Mouse (Mus musculus): ENCODE measurements around the gene Tns1. TPM values are rescaled to one million over a fixed set of nuclear protein-coding genes. Genes with fewer than 3 reads are reported as not detected.

The Tns1 gene
- total and polyA plus RNA-seq, 3 experiments = 0.11 TPM; not detected in 2

DNA sequence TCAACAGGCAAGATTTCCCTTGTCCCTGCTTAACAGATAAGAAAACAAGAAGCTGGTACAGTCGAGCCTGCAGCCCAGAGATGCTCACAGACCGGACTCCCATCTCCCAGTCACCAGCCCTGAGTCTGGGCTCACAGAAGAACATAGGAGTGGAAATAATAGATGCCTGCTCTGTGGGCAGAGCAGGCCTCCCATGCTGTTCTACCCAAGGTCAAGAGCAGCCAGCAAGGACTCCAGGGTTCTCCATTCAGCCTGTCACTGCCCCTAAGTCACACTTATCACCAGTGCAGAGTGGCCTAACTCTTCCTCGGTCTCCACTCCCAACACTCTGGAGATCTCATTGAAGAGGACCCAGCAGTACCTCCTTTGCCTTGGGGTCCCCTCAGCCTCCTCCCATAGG lies 69.8 kb downstream of the Tns1 start:
- no peak overlapping the region for H3K27ac ChIP-seq (ENCODE audit: control insufficient read depth, low read depth, low read length)

GRCm38 (mm10) chr1:74054007-74054406 lies 70.2 kb downstream of the Tns1 start:
- Histone ChIP-seq H3K9me3 (replicated peaks; ENCODE audit: insufficient read depth, low read length) (no peaks in the 10 kb centered on the region), H3K4me3 (ENCODE audit: control insufficient read depth in 1 of 2, insufficient read depth in 1 of 2, low read depth in 2 of 2, low read length in 2 of 2) (no peak overlapping the region), H3K4me1 (ENCODE audit: control insufficient read depth in 1 of 2, insufficient read depth in 2 of 2, low read length in 2 of 2) (no peaks in the 10 kb centered on the region), H3K27me3 (ENCODE audit: control insufficient read depth in 1 of 2, insufficient read depth in 2 of 2, low read length in 2 of 2) (no peaks in the 10 kb centered on the region), H3K9ac (ENCODE audit: control insufficient read depth, low read depth, low read length, poor library complexity, severe bottlenecking) (no peak overlapping the region), H3K27ac (ENCODE audit: control insufficient read depth, low read depth, low read length) (no peak overlapping the region), H3K36me3 (ENCODE audit: control insufficient read depth in 1 of 2, insufficient read depth in 2 of 2, low read length in 2 of 2) (no peaks in the 10 kb centered on the region), H3K79me2 (ENCODE audit: control insufficient read depth, insufficient read depth, low read length, poor library complexity) (no peaks in the 10 kb centered on the region)
- TF ChIP-seq TAL1 (IDR thresholded peaks at IDR 0.05; ENCODE audit: low read length) (no peak), CHD2 (IDR thresholded peaks at IDR 0.05; ENCODE audit: low read length) (no peak), MXI1 (IDR thresholded peaks at IDR 0.05; ENCODE audit: low read depth, low read length) (no peak), TBP (IDR thresholded peaks at IDR 0.05; ENCODE audit: low read depth, low read length) (no peak), MYB (IDR thresholded peaks at IDR 0.05; ENCODE audit: low read depth, low read length) (no peak), CHD1 (IDR thresholded peaks at IDR 0.05; ENCODE audit: low read depth, low read length) (no peak), E2F4 (IDR thresholded peaks at IDR 0.05; ENCODE audit: borderline replicate concordance, low read depth, low read length) (no peak), JUND (IDR thresholded peaks at IDR 0.05; ENCODE audit: low read depth, low read length) (no peak), ZC3H11A (IDR thresholded peaks at IDR 0.05; ENCODE audit: low read depth, low read length) (no peak), UBTF (IDR thresholded peaks at IDR 0.05; ENCODE audit: borderline replicate concordance, insufficient read depth, low read depth, low read length) (no peak), CTCF (IDR thresholded peaks at IDR 0.05 in 2 of 3, conservative IDR thresholded peaks at IDR 0.05 in 1 of 3; ENCODE audit: control insufficient read depth in 1 of 3, insufficient read depth in 1 of 3, low read depth in 2 of 3, low read length in 3 of 3, poor library complexity in 1 of 3, severe bottlenecking in 1 of 3) (no peak), HCFC1 (IDR thresholded peaks at IDR 0.05; ENCODE audit: low read depth, low read length) (no peak)
- no peak for DNase-seq (ENCODE audit: low read depth, low spot score)

More for the DNA sequence above, 69.8 kb downstream of the Tns1 start:
- no peaks in the 10 kb centered on the region for H3K36me3 ChIP-seq (ENCODE audit: control insufficient read depth in 1 of 2, insufficient read depth in 2 of 2, low read length in 2 of 2)
- no peaks in the 10 kb centered on the region for H3K79me2 ChIP-seq (ENCODE audit: control insufficient read depth, insufficient read depth, low read length, poor library complexity)
- H3K9ac ChIP-seq (ENCODE audit: control insufficient read depth, low read depth, low read length, poor library complexity, severe bottlenecking) = no peak overlapping the region
- H3K4me3 ChIP-seq (ENCODE audit: control insufficient read depth in 1 of 2, insufficient read depth in 1 of 2, low read depth in 2 of 2, low read length in 2 of 2) = no peak overlapping the region
- H3K27me3 ChIP-seq (ENCODE audit: control insufficient read depth in 1 of 2, insufficient read depth in 2 of 2, low read length in 2 of 2) = no peaks in the 10 kb centered on the region; a peak in 1 of 4 replicates
- DNase-seq (ENCODE audit: low read depth, low spot score) = no peak
- no peaks in the 10 kb centered on the region for H3K9me3 ChIP-seq (replicated peaks; ENCODE audit: insufficient read depth, low read length)
- H3K4me1 ChIP-seq (ENCODE audit: control insufficient read depth in 1 of 2, insufficient read depth in 2 of 2, low read length in 2 of 2) = no peaks in the 10 kb centered on the region
- TF ChIP-seq SIN3A (IDR thresholded peaks at IDR 0.05; ENCODE audit: low read length) (no peak), MYC (IDR thresholded peaks at IDR 0.05; ENCODE audit: low read depth, low read length) (no peak), POLR2AphosphoS2 (IDR thresholded peaks at IDR 0.05; ENCODE audit: low read length) (no peak), KAT2A (conservative IDR thresholded peaks at IDR 0.05; ENCODE audit: low read depth, low read length) (no peak), MAX (IDR thresholded peaks at IDR 0.05; ENCODE audit: low read length) (no peak), NRF1 (IDR thresholded peaks at IDR 0.05; ENCODE audit: insufficient read depth, low read depth, low read length, poor library complexity, severe bottlenecking) (no peak), USF2 (IDR thresholded peaks at IDR 0.05; ENCODE audit: borderline replicate concordance in 1 of 2, insufficient read depth in 1 of 2, low read depth in 1 of 2, low read length in 2 of 2) (no peak), MYB (IDR thresholded peaks at IDR 0.05; ENCODE audit: low read depth, low read length) (no peak), GABPA (IDR thresholded peaks at IDR 0.05; ENCODE audit: low read depth, low read length) (no peak)
